Mouse (Mus musculus) thymus, adult 2 months (tissue): ENCODE data around the gene Borcs5.
"Not testable (repeated sequence)": the region's sequence is repeated elsewhere in the genome, so short reads cannot be mapped to it uniquely, and the experiment has no call there.

Experiments used
- CTCF ChIP-seq: fragments of 200-500 bp; IDR thresholded peaks from 2 replicates; pipeline ENCODE4 v1.5.1; 2012; ENCODE audit warnings: mild to moderate bottlenecking, control low read depth, low read length, moderate library complexity, borderline replicate concordance; ENCODE audit not compliant: control insufficient read depth, poor library complexity, insufficient read depth; ENCODE audit errors: extremely low read depth
- POLR2A ChIP-seq: fragments of 200-500 bp; IDR thresholded peaks from 2 replicates; pipeline ENCODE4 v1.6.1; 2012; ENCODE audit warnings: mild to moderate bottlenecking, low read length, control low read depth, moderate library complexity; ENCODE audit not compliant: control insufficient read depth, poor library complexity, insufficient read depth; ENCODE audit errors: extremely low read depth

DNA sequence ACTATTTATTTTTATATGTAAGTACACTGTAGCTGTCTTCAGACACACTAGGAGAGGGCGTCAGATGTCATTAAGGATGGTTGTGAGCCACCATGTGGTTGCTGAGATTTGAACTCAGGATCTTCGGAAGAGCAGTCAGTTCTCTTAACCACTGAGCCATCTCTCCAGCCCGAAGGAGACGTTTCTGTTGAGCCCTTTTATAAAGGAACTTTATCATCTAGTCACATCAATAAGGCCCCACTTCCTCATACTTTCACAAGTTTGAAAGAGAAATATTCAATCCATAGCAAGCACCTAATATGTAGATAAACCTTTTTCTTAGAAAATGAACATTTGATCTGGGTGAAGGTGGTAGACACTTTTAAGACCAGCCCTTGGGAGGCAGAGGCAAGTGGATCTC, 40.0 kb downstream of the Borcs5 start:
- not testable (repeated sequence) for TF ChIP-seq CTCF, POLR2A
